Mouse (Mus musculus) layer of hippocampus, adult 9-10 months (tissue): ENCODE measurements around the gene Actl9.

Source experiments
- DNase-seq: peaks from one replicate; pipeline ENCODE4 v3.0.0; 2022; ENCODE audit warnings: low spot score

Gene Actl9

GRCm38 (mm10) chr17:33432019-33432946 is at the start of gene Actl9:
Gene Actl9, plus strand, starts transcription at chr17:33432896.
- DNase-seq: no peak

GRCm38 (mm10) chr17:33385705-33386104 is 47.0 kb upstream of the Actl9 start:
- no peak for DNase-seq

GRCm38 (mm10) chr17:33392271-33392670 is 40.4 kb upstream of the Actl9 start:
- DNase-seq: no peak

- DNase-seq: peak; percentile 79
Measured at GRCm38 (mm10) chr17:33394182-33395034, 38.3 kb upstream of the Actl9 start, which contains the start of gene Zfp101. Gene Zfp101, minus strand, starts transcription at chr17:33394641.

GRCm38 (mm10) chr17:33439148-33439547 is 6.5 kb downstream of the Actl9 start:
- peak; percentile 59 for DNase-seq

GRCm38 (mm10) chr17:33439922-33440321 is 7.2 kb downstream of the Actl9 start:
- DNase-seq: no peak

- DNase-seq: no peak
Measured at GRCm38 (mm10) chr17:33441159-33441558, 8.5 kb downstream of the Actl9 start.

- no peak for DNase-seq
Measured at GRCm38 (mm10) chr17:33456631-33457030, 23.9 kb downstream of the Actl9 start.

GRCm38 (mm10) chr17:33471206-33471605 is 38.5 kb downstream of the Actl9 start:
- no peak for DNase-seq
